Mouse (Mus musculus) small intestine, adult 2 months (tissue): ENCODE measurements around the gene Sdr16c6. TPM values are rescaled to one million over a fixed set of nuclear protein-coding genes. Genes with fewer than 3 reads are reported as not detected.

Source experiments
- H3K27ac ChIP-seq: fragments of 200-500 bp; 2 replicates; pipeline ENCODE4 v1.5.1; 2012; ENCODE audit warnings: low read depth, low read length, control low read depth, inconsistent platforms; ENCODE audit not compliant: insufficient read depth
- H3K27me3 ChIP-seq: fragments of 200-500 bp; 2 replicates; pipeline ENCODE4 v1.6.1; 2012; ENCODE audit warnings: mild to moderate bottlenecking, moderate library complexity, low read length, inconsistent platforms; ENCODE audit not compliant: control insufficient read depth, insufficient read depth
- H3K36me3 ChIP-seq: fragments of 200-500 bp; 2 replicates; pipeline ENCODE4 v1.6.1; 2012; ENCODE audit warnings: mild to moderate bottlenecking, low read length, control low read depth, inconsistent platforms; ENCODE audit not compliant: control insufficient read depth, insufficient read depth
- H3K4me1 ChIP-seq: fragments of 200-500 bp; 2 replicates; pipeline ENCODE4 v1.6.1; 2012; ENCODE audit warnings: low read length, inconsistent platforms, mixed read lengths; ENCODE audit not compliant: control insufficient read depth, insufficient read depth, insufficient read length
- H3K4me3 ChIP-seq: fragments of 200-500 bp; 2 replicates; pipeline ENCODE4 v1.5.1; 2012; ENCODE audit warnings: low read depth, mild to moderate bottlenecking, control low read depth, inconsistent platforms, low read length, moderate library complexity
- CTCF ChIP-seq: fragments of 200-500 bp; IDR thresholded peaks from 2 replicates; pipeline ENCODE4 v1.5.1; 2012; ENCODE audit warnings: low read depth, mild to moderate bottlenecking, control low read depth, inconsistent platforms, low read length, moderate library complexity, mixed read lengths; ENCODE audit not compliant: insufficient replicate concordance, insufficient read length; ENCODE audit errors: extremely low read depth
- POLR2A ChIP-seq: fragments of 200-500 bp; IDR thresholded peaks from 2 replicates; pipeline ENCODE4 v1.6.1; 2012; ENCODE audit warnings: low read depth, mild to moderate bottlenecking, control low read depth, inconsistent platforms, low read length, moderate library complexity
- WGBS: fragments of 180-500 bp; shearing (Covaris S2); methylation state at CpG from one replicate; pipeline ENCODE4 v1.1.7; 2018; 5-methylcytosine and 5-hydroxymethylcytosine counted together
- polyA plus RNA-seq: library from polyadenylated mRNA; depleted of rRNA; stranded (reverse); fragments of >200 nt; gene quantifications from 2 replicates; pipeline ENCODE4 v1.2.3, GENCODE M21; 2012; rRNA removed

Gene Sdr16c6
- not detected in 2 replicates for polyA plus RNA-seq

DNA sequence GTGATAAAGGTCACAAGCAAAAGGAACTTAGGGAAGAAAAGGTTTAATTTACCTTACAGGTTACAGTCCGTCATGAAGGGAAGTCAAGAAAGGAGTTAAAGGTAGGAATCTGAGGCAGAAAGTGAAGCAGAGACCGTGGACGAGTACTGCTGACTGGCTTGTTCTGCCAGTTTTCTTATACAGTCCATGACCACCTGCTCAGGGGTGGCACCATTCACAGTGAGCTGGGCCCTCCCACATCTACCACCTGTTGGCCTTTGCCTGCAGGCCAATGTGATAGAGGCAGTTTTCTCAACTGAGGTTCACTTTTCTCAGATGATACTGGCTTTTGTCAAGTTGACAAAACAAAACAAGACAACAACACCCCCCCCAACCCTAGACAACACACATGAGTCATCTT lies at the start of gene Sdr16c6:
Gene Sdr16c6 (minus strand): TSS at position 151 of the 400 bp plus-strand sequence.
- Histone ChIP-seq H3K27me3 (no peaks in the 10 kb centered on the region), H3K36me3 (no peaks in the 10 kb centered on the region), H3K4me3 (no peak within 1 kb of the TSS), H3K4me1 (no peaks in the 10 kb centered on the region), H3K27ac (no peak within 1 kb of the TSS)
- 21% methylated on average over 3 of the region's 3 CpGs for WGBS
- TF ChIP-seq CTCF: no peak
- TF ChIP-seq POLR2A: no peak

DNA sequence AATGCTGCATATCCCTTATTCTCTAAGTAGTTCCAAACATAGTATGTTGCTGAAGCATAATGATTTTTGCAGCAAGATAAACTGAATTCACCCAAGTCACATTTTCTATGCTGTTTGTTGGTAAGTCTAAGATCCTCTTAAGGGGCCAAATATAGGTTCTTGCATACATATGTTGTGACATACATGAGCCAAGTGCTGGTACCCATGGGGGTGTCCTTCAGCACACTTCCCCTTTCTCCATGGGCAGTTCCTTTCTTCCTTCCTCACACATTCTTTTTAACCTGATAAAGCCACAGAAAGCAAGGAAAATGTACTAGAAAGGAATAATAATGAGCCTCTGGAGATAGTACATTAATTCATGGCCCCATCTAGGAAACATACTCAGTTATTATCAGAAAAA lies 2.9 kb upstream of the Sdr16c6 start:
- H3K27me3 ChIP-seq: no peaks in the 10 kb centered on the region
- H3K36me3 ChIP-seq: no peaks in the 10 kb centered on the region
- H3K4me1 ChIP-seq: no peaks in the 10 kb centered on the region
- H3K27ac ChIP-seq: no peak overlapping the region
- H3K4me3 ChIP-seq: no peak overlapping the region
- no peak for TF ChIP-seq POLR2A
- no peak for TF ChIP-seq CTCF

DNA sequence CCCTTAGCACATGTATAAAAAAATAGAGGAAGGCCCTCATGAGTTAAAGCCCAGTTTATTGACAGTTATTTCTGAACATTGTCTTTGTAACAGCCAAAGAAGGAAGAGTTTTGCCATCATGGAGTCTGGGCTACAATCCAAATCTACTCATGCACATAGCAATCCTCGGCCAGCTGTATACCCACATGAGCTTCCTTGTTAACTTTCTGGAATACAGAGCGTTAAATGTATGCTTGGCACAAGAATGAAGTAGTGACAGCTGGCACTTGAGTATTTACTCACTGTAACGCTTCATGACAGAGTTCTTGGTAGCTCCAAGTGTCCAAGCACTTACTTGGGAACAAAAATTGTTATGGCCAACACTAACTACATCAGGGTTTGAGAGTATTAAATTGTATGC lies 1.8 kb upstream of the Sdr16c6 start:
- H3K36me3 ChIP-seq: no peaks in the 10 kb centered on the region
- no peaks in the 10 kb centered on the region for H3K27me3 ChIP-seq
- H3K4me1 ChIP-seq: no peaks in the 10 kb centered on the region
- no peak for TF ChIP-seq CTCF
- no peak for TF ChIP-seq POLR2A
- H3K4me3 ChIP-seq: no peak overlapping the region
- WGBS: 29% methylated on average over 3 of the region's 3 CpGs
- H3K27ac ChIP-seq: no peak overlapping the region

DNA sequence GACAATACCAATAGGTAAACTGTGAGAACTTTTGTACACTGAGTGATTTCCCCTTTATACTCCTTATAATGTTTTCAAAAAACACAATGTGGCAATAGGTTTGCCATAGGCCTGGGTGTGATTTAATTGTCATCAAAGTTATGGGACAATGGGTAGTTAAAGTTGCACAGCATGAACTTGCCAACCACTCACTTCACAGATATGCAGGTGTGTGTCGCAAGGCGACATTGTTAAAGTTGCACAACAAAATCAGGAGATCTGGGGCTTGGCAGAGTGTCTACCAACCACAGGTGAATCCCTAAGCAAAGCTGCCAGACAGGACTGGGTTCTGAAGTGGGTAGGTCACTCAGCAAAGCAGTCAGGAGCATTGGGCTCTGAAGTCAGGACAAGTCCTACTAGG lies 1.3 kb downstream of the Sdr16c6 start:
- Histone ChIP-seq H3K27me3 (no peaks in the 10 kb centered on the region), H3K4me1 (no peaks in the 10 kb centered on the region), H3K36me3 (no peaks in the 10 kb centered on the region), H3K4me3 (no peak overlapping the region), H3K27ac (no peak overlapping the region)
- WGBS: 83% methylated on average over 2 of the region's 2 CpGs
- TF ChIP-seq POLR2A: no peak
- no peak for TF ChIP-seq CTCF

Other genes with a start within 250 kb of the Sdr16c6 start
- gene Gm11808, start 103.9 kb downstream of the Sdr16c6 start, polyA plus RNA-seq: 1,918 and 2,675 TPM in 2 replicates